Mouse (Mus musculus) pancreas, adult 10 weeks (tissue): ENCODE results near the gene 4930544G11Rik. TPM values are rescaled to one million over a fixed set of nuclear protein-coding genes. Genes with fewer than 3 reads are reported as not detected.

Experiments used
- polyA plus RNA-seq: library from polyadenylated mRNA; stranded (reverse); fragments of 350-450 nt; fragmentation: Illumina TruSeq; extraction: RNeasy Lipid Tissue Mini Kit (QIAGEN cat#74804); gene quantifications from one replicate; pipeline ENCODE4 v1.2.3, GENCODE M21; 2015; ENCODE audit warnings: low read depth, low replicate concordance; ENCODE audit not compliant: insufficient read depth

4930544G11Rik gene
- polyA plus RNA-seq, result not detected

DNA sequence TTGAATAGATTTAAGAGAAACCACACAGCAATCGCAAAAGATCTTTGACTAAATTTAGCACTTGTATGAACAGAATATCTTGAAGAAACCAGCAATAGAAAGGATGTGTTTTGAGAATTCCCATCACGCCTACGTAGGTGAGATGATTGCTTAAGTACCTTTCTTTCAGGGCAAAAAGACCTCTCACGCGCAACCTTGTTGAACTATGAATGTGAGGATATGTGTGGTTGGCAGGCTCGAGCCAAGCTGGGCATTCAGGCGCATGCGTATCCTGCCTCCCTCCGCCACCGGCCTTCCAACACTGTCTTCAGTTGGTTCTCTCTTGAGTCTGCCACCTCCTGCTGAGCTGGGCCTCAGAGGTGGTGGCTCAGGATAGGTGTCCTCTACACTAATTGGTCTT lies at the start of gene 4930544G11Rik:
4930544G11Rik (plus strand) TSS at position 301 of the 400 bp plus-strand sequence.

Other genes starting within 250 kb of the 4930544G11Rik start
- 2.1 TPM for gene Prdm5, start 173.6 kb upstream of the 4930544G11Rik start, polyA plus RNA-seq